Mouse (Mus musculus) left cerebral cortex, postnatal 25 days (tissue): ENCODE data around the gene Nr1h2. TPM values are rescaled to one million over a fixed set of nuclear protein-coding genes. Genes with fewer than 3 reads are reported as not detected.
A peak's percentile ranks its signal among the peaks of the same experiment; 100 is the strongest.

Experiments used
- DNase-seq, 2 experiments: peaks; one replicate each; pipeline ENCODE4 v3.0.0; 2022; ENCODE audit warnings: low spot score in 2 of 2, mixed read lengths in 1 of 2
- intact Hi-C: fragments of 180-260 bp; cut with DNase I; formaldehyde crosslinking; loops from one replicate; pipeline ENCODE4 v1.15.1; 2025
- total RNA-seq, 2 experiments: library from RNA; stranded (reverse); gene quantifications; 2 replicates each; pipeline ENCODE4 v1.2.3; 2021

The Nr1h2 gene
- total RNA-seq, 2 experiments from 2014 or later, result 64.6 to 68.6 TPM

DNA sequence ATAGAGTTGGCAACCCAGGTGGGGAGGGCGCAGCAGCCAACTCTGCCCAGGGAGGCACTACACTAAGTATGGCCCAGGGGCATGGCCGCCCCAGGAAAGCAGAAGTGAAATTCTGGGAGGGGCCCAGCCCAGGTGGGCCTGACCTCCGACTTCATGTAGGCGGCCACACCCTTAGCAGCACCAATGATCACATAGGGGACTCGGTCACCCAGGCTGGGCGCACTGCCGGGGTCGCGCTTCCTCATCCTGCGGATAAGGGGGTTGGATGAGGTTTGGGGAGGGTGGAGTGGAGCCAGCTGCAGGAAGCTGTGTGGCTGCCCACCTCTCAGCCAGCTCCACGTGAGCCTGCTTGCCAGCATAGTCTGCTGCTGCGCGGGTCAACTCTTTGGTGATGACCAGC is 19.5 kb downstream of the Nr1h2 start:
- DNase-seq, result no peak

DNA sequence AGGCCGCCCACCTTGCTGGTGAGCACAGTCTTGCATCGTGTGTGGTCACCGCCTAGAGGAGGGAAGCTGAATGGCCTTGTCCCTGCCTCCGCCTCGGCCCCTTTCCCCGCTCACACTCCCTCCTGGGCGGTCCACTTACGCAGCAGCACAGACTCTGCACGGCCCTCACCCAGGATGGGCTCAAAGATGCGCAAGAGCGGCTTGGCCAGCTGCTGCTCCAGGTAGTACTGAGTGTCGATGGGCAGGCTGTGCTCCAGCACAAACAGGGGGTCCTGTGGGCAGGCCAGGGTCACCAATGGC is 20.1 kb downstream of the Nr1h2 start:
- intact Hi-C loops, result no loop called here
- no peak for DNase-seq

More for the DNA sequence above, 19.5 kb downstream of the Nr1h2 start:
- intact Hi-C loops, result no loop called here

DNA sequence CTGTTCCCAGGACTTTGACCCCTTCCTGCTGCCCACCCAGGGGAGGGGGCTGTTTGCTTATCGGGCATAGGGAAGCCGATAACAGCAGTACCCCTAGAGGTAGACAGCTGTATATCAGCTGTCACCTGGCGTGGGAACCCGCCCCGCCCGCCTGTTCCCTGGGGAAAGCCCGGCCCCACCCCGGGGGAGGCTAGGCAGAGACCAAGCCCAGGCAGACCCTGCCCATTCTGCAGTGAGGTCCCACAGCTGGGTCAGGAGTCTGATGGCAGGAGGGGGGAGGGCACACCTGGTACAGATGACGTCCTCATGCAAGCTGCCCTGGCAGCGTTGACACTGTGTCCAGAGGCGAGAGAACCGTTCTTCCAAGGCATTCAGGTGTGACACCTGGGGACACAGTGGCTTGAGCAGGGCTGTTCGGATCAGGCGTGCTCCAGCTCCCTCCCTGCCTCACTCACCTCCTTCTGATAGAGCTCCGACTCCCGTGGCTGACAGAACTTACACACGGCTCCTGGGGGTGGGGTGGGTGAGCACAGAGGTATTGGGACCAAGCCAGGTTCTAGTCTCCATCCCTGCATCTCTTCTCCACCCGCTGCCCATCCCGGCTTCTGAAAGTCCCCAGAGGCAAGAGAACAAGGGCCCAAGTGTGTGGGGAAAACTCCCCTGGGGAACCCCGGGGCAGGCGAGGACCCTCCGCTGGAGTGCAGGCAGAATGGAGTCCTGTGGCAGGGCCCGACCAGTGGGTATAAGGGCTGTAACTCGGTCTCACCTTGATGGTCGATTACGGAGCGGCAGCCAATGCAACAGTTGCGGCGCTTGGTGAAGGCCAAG is 20.6 kb downstream of the Nr1h2 start:
- intact Hi-C loops, result no loop called here
- DNase-seq, result no peak

DNA sequence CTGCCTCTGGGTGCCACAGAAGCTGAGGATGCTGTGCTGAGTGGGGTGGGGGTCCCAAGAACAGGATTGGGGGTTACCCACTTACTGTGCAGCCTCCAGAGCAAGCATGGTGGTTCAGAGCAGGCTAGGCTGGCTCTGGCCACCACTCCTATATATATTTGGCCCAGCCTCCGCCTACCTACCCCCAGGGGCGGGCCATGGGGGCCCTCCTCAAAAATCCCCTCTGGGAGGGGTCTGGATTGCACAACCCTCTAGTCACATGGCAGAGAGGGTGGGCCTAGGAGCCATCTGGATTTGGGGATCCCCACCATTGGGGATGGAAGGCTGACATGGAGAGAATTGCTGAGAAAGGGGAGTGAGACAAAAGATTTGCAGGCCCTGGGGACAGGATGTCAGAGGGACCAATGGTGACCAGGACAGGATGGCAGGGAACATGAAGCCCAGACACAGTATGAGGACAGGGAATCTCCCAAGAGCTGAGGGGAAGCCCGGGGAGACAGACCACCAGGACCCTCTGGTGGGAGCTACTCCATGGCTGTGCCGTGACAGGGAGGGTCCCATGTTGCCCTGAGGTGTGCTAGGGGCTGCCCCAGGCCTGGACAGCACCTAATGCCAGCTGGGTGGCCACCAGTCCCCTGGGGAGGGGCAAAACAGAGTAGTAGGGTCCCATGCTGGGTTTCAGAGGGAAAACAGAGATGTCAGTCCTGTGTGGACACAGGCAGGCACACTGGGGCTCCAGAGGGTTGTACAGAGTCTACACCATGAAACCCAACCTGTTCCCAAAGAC is 21.6 kb downstream of the Nr1h2 start, which contains the start of gene Spib:
TSS of gene Spib (minus strand) at position 126 of the 787 bp plus-strand sequence.
- DNase-seq, result no peak
- intact Hi-C loops, result no loop called here

DNA sequence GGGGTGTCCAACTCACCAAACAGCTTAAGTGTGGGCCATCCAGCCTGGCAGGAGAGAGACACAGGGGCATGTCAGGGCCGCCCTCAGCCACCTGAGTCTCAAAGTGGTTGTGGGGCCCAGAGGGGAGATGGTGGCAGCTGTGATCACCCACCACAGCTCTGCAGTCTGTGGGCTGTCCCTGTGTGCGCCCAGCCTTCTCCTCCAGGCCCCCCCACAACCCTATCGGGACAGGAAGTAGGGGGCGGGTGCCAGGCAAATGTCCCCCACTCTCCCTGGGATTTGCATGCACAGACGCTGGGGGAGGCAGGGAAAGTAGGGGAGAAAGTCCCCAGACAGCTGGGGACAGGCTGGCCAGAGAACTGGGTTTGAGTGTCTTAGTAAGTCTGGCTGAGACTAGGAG is 22.5 kb downstream of the Nr1h2 start:
- DNase-seq, result no peak
- intact Hi-C loops, result no loop called here

DNA sequence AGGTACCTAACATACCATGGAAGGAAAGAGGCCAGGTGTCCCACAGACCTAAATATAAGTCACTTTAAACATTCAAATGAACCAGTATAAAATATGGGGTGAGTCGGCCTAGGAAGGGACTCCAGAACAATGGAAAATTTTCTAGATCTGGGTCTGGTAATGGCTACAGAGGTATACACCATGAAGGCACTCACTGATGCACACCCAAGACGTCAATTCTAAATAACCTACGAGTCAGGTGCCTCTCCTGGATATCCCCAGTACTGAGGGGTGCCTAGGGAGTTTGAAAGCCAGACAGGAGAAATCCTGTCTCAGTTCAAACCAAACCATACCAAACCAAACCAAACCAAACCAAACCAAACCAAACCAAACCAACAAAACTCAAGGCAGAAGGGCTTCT is 23.2 kb downstream of the Nr1h2 start:
- intact Hi-C loops, result no loop called here
- DNase-seq, result no peak

DNA sequence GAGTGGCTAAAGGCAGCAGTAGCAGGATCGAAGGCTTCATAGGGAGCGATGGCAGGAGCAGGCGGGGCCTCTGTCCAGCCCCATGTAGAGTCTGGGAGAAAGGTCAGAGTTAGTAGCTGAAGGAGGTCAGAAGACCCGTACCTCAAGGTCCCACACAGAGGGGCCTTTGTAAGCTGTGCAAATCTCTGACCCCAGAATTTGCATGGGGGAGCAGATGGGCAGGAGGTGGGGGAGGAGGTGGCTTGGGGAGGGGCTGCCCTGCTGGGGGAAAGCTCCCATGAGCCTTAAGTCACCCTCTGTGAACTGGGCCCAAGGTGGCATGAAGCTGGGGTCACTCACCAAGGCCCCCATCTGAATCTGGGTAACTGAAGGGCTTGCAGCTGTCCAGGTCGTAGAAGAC is 24.2 kb downstream of the Nr1h2 start:
- no peak for DNase-seq
- intact Hi-C loops, result no loop called here

DNA sequence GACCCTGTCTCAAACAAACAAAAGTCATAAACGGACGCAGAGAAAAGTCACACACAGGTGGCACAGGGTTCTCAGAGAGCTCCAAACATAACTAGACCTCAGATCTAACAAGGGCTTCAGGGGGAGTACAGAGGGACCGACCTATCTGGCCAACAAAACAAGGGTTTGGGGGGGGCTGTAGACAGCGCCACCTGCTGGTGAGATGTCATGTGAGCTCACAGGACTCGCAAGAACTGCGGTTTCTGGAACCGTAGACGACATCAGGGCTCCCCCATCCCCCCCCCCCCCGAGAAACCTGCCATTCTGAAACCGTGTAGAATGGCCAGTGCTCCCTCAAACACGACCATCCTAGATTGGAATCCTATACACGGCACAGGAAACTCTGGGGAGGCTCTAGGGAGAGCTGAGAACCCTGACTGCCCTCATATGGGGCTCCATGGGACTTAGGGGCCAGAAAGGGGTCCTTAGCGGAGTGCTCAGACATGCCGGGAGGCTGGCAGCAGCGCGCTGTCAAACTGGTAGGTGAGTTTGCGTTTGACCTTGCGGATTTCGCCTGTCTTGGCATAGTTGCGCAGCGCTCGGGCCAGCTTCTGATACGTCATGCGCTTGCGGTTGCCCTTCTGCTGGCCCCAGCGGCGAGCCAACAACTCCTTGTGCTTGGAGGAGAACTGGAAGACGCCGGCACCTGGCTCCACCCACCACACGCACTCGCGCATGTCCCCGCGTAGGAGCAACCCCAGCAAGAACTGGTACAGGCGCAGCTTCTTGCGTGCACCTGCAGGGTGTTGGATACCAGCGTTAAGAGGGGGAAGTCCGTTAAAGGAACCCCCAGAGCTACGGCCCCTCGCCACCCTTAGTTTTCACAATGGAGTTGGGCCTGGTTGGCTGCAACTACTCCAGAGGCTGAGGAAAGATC is 26.0 kb downstream of the Nr1h2 start:
- intact Hi-C loops, result no loop called here
- peak; percentile 73 to 83 for DNase-seq

DNA sequence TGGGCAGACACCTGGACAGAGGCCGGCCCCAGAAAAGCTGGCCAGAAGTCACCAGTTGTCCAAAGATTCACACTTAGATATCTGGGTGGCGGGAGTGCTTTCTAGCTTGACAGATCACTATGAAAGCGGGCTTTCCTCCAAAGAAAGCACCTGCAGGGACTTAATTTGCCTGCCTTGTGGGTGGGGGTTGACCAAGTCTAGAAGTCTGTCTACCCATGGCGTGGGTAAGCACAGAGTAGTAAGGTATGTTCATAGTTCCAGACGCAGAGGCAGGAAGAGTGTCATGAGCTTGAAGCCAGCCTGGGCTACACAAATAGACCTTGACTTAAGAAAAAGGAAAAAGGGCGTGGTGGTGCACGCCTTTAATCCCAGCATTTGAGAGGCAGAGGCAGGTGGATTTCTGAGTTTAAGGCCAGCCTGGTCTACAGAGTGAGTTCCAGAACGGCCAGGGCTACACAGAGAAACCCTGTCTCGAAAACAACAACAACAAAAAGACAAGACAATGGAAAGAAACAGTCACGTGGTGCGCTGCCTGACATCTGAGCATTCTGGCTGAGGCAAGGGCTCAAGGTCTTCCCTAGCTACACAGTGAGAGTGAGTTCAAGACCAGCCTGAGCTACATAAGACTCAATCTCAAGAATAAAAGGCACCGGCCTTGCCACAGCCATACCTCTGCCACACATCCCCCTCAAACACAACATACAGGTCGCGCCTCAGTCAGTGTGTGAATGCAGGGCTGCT is 27.2 kb downstream of the Nr1h2 start:
- DNase-seq, result no peak
- intact Hi-C loops, result no loop called here

DNA sequence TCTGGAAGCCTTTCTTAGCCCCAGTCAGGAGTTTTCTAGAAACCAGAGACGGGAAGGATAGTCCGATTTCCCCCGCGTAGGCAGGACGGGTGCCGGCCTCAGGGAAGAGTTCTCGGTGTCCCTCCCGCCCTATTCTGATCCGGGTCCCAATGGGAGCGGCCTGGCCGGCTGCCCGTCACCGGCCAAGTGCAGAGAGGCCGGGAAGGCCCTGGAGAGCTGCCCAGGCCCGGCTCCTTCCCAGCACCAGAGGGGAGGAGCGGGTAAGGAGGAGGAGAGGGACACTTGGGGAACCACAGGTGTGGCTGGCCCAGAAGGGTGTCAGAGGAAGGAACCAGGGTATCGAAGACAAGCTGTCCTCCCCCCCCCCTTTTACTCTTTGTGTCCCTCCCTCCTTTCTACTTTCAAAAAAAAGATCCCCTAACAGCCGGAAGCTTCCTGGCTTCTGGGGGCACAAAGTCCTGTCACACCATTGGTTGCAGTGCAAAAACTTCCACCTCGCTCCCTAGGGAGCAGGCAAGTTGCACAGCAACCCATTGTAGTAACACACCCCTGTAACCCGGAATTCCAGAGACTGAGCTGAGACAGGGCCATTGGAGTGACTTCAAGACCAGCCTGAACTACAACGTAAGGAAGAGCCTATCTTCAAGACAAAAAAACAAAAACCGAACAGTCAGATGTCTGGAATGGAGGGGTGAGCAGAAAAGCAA is 28.5 kb downstream of the Nr1h2 start:
- intact Hi-C loops, result no loop called here
- DNase-seq, result peak; percentile 38 to 41

DNA sequence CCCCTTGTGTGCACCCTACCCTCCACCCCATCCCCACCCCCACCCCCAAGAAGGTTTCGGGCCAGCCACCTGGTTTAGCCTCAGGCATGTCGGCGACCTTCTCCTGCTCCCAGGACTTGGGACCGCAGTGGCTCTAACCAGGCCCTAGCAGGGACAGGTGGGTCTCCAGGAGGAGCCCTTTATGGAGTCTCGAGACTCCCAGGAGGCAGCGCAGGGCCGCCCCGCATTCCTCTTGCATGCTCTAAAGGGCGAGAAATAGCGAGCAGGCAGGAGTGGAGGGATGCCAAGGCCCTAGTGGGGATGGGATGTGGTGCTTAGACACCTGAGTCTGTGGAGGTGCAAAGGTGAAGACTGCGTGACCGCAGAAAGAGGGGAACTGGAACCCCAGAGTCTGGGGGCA is 29.2 kb downstream of the Nr1h2 start, which contains the start of gene Mybpc2:
TSS of gene Mybpc2 (minus strand) at position 155 of the 400 bp plus-strand sequence.
- intact Hi-C loops, result loop anchor here (5.0 kb wide), 1 partner anchor 38 kb away; no protein-coding TSS in a partner anchor

DNA sequence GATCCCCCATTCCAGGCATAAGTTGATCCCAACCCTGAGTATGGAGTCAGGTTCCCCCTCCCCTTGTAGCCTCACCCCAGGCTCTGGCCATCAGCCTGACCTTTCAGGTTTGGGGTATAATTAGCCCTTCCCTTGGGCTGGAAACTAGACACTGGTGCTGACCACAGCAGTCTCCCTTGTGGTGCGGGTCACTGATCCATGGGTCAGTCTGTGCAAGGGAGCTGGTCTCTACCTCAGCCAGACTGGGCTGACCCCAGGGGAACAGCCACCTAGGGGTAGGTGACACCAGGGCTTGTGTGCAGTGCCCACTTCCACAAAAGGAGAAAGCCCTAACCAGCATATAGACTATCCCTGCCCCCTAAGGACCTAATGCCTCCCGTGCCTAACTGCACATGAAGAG is 30.7 kb downstream of the Nr1h2 start:
- intact Hi-C loops, result loop anchor here (5.0 kb wide), 1 partner anchor 39 kb away; no protein-coding TSS in a partner anchor
- DNase-seq, result no peak

More for the DNA sequence above, 29.2 kb downstream of the Nr1h2 start, which contains the start of gene Mybpc2:
- no peak for DNase-seq

DNA sequence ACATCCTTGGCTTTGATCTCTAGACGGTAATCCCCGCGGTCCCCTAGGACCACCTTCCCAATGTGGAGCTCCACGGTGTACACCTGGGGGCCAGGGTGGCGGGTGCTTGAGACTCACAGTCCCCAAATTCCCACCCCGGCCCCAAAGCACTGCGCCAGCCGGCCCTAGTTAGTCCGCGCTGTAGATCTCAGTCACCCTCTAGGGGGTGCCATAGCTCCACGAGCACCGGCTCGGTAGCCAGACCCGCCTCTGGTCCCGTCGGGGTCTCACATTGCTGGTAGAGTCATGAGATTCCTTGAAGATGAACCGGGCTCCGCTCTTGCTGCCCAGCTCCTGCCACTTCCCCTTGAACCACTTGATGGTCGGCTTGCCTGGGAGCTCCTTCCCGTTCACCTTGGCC is 32.0 kb downstream of the Nr1h2 start:
- DNase-seq, result peak; percentile 31 to 38
- intact Hi-C loops, result loop anchor here (5.0 kb wide), 1 partner anchor 41 kb away; no protein-coding TSS in a partner anchor

DNA sequence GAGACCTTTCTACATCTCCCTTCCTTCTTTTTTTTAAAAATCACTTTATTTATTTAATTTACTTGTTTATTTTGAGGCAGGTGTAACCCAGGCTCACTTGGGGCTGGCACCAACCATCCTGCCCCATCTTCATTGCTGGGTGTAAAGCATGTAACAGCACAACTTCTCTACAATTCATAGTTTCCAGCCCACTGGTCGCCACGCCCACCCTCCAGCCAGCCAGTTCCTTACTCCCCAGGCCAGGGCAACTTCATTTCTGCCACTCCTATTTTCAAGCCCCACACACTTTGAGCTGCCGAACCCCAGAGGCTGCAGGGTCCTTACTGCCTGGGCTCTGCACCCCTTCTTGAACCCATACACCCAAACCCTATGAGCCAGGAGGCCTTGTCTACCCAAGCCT is 32.8 kb downstream of the Nr1h2 start:
- no peak for DNase-seq
- intact Hi-C loops, result loop anchor here (5.0 kb wide), 1 partner anchor 41 kb away; no protein-coding TSS in a partner anchor

DNA sequence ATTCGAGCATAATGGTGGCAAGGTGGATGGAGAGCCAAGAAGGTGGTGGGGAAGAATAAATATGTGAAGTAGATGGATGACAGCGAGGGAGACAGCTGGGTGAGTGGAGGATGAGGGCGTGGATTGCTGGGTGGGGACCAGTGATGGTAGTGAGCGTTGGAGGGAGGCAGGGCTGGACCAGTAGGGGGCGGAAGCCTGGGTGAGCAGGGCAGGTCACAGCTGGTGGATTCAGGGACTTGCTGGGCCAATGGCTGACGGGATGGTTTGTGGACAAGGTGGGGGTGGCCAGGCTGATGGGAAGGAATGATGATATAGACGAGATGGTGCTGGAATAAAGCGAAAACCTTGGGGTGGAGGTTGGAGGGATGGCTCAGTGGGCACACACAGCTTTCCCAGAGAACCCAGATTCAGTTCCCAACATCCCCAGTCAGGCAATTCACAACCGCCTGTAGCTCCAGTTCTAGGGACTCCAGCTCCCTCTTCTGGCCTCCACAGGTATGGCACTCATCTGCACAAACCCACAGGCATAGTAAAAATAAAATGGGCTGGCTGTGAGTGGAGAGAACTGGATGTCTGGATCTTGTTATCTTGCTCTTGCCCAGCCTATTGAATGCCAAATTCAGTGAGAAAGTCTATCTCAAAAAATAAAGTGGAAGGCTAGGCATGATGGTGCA is 34.4 kb downstream of the Nr1h2 start:
- intact Hi-C loops, result loop anchor here (5.0 kb wide), 1 partner anchor 133 kb away; no protein-coding TSS in a partner anchor

DNA sequence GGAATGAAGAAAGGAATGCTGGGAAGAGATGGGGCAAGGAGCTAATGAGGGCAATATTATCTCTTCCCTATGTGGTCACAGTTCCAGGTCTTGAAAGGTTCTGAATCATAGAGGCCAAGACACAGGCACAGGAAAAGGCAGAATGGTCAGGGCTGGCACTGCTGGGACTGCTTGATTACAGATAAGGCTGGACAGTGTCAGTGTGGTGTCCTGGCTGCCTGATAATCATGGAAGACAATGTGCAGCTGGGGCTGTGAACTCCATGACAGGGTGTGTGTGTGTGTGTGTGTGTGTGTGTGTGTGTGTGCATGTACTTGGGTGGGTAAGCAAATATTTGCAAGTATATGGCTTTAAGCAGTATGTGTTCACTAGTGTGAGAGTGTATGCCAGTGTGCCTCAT is 46.3 kb downstream of the Nr1h2 start:
- DNase-seq, result no peak
- intact Hi-C loops, result no loop called here

More for the DNA sequence above, 34.4 kb downstream of the Nr1h2 start:
- DNase-seq, result no peak

DNA sequence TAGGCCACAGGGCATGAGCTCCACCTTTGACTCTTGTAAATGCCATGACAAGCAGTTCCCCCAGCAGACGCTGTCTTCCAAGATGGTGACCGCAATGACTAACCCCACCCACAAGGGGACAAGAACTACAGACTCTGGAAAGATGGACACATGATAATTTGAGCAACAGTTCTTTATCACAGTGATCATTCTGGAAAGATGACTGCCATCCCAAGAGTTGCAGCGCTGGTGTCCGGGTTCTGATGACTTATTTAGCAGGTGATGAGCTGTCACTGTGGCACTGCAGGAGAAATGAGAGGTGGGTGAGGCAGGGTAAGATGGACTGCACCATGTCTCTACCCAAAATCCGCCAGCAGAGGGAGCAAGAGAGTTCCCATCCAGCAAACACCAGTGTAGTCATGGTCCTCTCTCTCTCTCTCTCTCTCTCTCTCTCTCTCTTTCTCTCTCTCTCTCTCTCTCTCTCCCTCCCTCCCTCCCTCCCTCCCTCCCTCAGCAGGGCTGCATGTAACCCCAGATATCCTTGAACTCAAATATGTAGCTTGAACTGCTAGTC is 52.1 kb downstream of the Nr1h2 start:
- peak; percentile 75 to 76 for DNase-seq
- intact Hi-C loops, result loop anchor here (2.0 kb wide), 2 partner anchors 59 to 147 kb away; no protein-coding TSS in a partner anchor
